Mouse (Mus musculus): ENCODE data around the gene Ubap2.

DNA sequence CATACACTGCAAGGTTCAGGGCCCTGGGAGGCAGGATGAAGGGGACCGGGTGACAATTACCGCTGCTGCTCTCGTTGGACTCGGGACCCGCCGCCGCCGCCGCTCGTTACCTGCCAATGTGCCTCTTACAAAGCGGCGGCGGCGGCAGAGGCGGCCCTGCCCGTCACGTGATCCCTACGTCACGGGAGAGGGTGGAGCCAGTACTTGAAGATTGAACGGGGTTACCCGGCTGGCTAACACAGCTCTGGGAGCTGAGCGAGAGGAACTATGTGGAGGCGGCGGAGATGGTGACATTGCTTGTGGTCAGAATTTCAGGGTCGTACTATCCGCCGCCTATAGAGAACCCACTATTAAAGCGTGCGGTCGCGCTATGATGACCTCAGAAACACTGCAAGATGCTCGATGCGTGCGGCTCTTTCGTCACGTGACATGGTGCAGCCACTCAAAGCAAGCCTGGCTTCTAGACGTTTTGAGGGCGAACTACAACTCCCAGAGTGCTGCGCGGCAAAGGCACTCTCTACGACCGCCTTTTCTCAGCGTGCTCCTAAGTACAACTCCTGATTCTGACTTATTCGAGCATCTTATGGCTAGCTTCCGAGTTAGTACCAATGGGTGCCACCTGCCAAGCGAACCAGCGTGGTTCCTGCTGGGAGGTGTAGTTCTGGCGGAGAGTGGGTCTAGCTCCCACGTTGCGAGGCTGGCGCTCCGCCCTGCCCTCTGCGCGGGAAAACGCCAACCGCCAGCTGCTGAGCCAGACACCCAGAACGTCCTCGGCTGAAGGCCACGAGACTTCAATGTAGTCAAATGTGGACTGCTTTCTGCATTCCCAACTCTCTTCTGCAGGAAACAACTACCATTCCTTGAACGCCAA lies at the start of gene Ubap2:
- no peak for TF ChIP-seq EP300 (optimal IDR thresholded peaks at IDR 0.05)
- peak; percentile 3; the same call in 1 of the 2 replicates for TF ChIP-seq CTCF (IDR thresholded peaks at IDR 0.05; ENCODE audit: low read depth)
